Mouse (Mus musculus): ENCODE results near the gene Acadm. TPM values are rescaled to one million over a fixed set of nuclear protein-coding genes. Genes with fewer than 3 reads are reported as not detected.

Acadm gene
- polyA plus RNA-seq, 1 experiment from 2014 or later: 68.9 TPM

DNA sequence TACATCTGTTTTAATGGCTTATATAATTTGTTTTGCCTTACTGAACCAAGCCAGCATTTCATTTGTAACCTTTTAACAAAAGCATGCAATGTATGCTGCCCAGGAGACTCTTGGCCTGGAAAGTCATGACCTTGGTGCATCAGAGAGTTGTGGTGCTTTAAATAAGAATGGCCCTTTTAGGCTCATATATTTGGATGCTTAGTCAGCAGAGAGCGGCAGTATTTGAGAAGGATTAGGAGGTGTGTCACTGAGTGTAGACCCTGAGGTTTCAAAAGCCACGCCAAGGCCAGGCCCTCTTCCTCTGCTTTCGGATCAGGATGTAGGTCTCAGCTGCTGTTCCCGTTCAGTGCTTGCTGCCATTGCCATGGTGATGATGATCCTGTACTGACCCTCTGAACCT, 25.0 kb upstream of the Acadm start:
- ATAC-seq (replicated peaks; ENCODE audit: low FRiP score) (no peak), DNase-seq (ENCODE audit: low spot score) (no peak)
- H3K27me3 ChIP-seq (replicated peaks; ENCODE audit: control insufficient read depth, insufficient read depth, low read length): peaks cover 25% of the 10 kb centered on the region
- H3K36me3 ChIP-seq (ENCODE audit: control insufficient read depth, insufficient read depth, low read length): no peaks in the 10 kb centered on the region
- H3K9ac ChIP-seq (ENCODE audit: low read depth, low read length): no peak overlapping the region
- no peak overlapping the region for H3K27ac ChIP-seq (ENCODE audit: low read depth, low read length)
- 0 out of 2 replicates have a peak, but pooled peaks cover 3% of the 10 kb centered on the region for H3K4me1 ChIP-seq (replicated peaks; ENCODE audit: control insufficient read depth, insufficient read depth, low read length)
- H3K4me2 ChIP-seq: no peak overlapping the region
- H3K9me3 ChIP-seq (ENCODE audit: control insufficient read depth, low read length): no peaks in the 10 kb centered on the region
- H3K4me3 ChIP-seq (ENCODE audit: low read depth, low read length): no peak overlapping the region
- 86% methylated on average over 4 of the region's 4 CpGs for WGBS

GRCm38 (mm10) chr3:153968549-153968948, 24.1 kb upstream of the Acadm start:
- no peak overlapping the region for H3K4me2 ChIP-seq
- no peaks in the 10 kb centered on the region for H3K36me3 ChIP-seq (ENCODE audit: control insufficient read depth, insufficient read depth, low read length)
- 50% methylated on average over 4 of the region's 4 CpGs for WGBS
- no peak overlapping the region for H3K9ac ChIP-seq (ENCODE audit: low read depth, low read length)
- peak; percentile 49; the same call in 1 of the 2 replicates for ATAC-seq (replicated peaks; ENCODE audit: low FRiP score)
- 0 out of 2 replicates have a peak, but pooled peaks cover 3% of the 10 kb centered on the region for H3K4me1 ChIP-seq (replicated peaks; ENCODE audit: control insufficient read depth, insufficient read depth, low read length)
- H3K4me3 ChIP-seq (ENCODE audit: low read depth, low read length): no peak overlapping the region
- peaks cover 16% of the 10 kb centered on the region for H3K27me3 ChIP-seq (replicated peaks; ENCODE audit: control insufficient read depth, insufficient read depth, low read length)
- no peak overlapping the region for H3K27ac ChIP-seq (ENCODE audit: low read depth, low read length)
- no peaks in the 10 kb centered on the region for H3K9me3 ChIP-seq (ENCODE audit: control insufficient read depth, low read length)
- no peak for DNase-seq (ENCODE audit: low spot score)

GRCm38 (mm10) chr3:153967447-153967846, 23.0 kb upstream of the Acadm start:
- H3K9ac ChIP-seq (ENCODE audit: low read depth, low read length): no peak overlapping the region
- WGBS: 64% methylated on average over 5 of the region's 5 CpGs
- H3K4me1 ChIP-seq (replicated peaks; ENCODE audit: control insufficient read depth, insufficient read depth, low read length): no peaks in the 10 kb centered on the region
- no peak overlapping the region for H3K27ac ChIP-seq (ENCODE audit: low read depth, low read length)
- DNase-seq (ENCODE audit: low spot score): no peak
- ATAC-seq (replicated peaks; ENCODE audit: low FRiP score): no peak
- no peaks in the 10 kb centered on the region for H3K36me3 ChIP-seq (ENCODE audit: control insufficient read depth, insufficient read depth, low read length)
- peaks cover 5% of the 10 kb centered on the region for H3K27me3 ChIP-seq (replicated peaks; ENCODE audit: control insufficient read depth, insufficient read depth, low read length)
- no peak overlapping the region for H3K4me3 ChIP-seq (ENCODE audit: low read depth, low read length)
- no peak overlapping the region for H3K4me2 ChIP-seq
- no peaks in the 10 kb centered on the region for H3K9me3 ChIP-seq (ENCODE audit: control insufficient read depth, low read length)

GRCm38 (mm10) chr3:153961632-153962389, 17.4 kb upstream of the Acadm start:
- no peak overlapping the region for H3K27ac ChIP-seq (ENCODE audit: low read depth, low read length)
- H3K4me1 ChIP-seq (replicated peaks; ENCODE audit: control insufficient read depth, insufficient read depth, low read length): no peaks in the 10 kb centered on the region
- no peak overlapping the region for H3K4me3 ChIP-seq (ENCODE audit: low read depth, low read length)
- H3K9me3 ChIP-seq (ENCODE audit: control insufficient read depth, low read length): no peaks in the 10 kb centered on the region
- DNase-seq (ENCODE audit: low spot score): no peak
- H3K9ac ChIP-seq (ENCODE audit: low read depth, low read length): no peak overlapping the region
- WGBS: 66% methylated on average over 6 of the region's 6 CpGs
- ATAC-seq (replicated peaks; ENCODE audit: low FRiP score): no peak
- no peaks in the 10 kb centered on the region for H3K36me3 ChIP-seq (ENCODE audit: control insufficient read depth, insufficient read depth, low read length)
- no peak overlapping the region for H3K4me2 ChIP-seq
- no peaks in the 10 kb centered on the region for H3K27me3 ChIP-seq (replicated peaks; ENCODE audit: control insufficient read depth, insufficient read depth, low read length)

DNA sequence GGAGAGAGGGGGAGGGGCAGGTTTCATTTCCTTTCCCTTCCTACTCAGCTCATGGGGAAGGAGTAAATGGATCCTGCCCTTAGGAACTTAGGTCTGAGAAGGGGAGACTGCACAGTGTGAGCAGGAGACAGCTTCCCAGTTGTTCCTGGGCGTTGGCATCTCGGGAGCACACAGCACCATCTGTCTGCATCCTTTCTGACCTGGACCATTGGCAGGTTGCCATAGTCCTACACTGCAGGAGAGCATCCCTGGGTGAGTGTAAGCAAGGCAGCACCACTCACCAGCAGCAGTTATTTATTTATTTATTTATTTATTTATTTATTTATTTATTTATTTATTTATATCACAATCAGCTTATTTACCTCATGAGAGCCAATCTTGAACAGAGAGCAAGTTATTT, 16.5 kb upstream of the Acadm start:
- no peak overlapping the region for H3K4me3 ChIP-seq (ENCODE audit: low read depth, low read length)
- H3K9ac ChIP-seq (ENCODE audit: low read depth, low read length): no peak overlapping the region
- no peak for DNase-seq (ENCODE audit: low spot score)
- no peaks in the 10 kb centered on the region for H3K4me1 ChIP-seq (replicated peaks; ENCODE audit: control insufficient read depth, insufficient read depth, low read length)
- no peak overlapping the region for H3K27ac ChIP-seq (ENCODE audit: low read depth, low read length)
- no peaks in the 10 kb centered on the region for H3K9me3 ChIP-seq (ENCODE audit: control insufficient read depth, low read length)
- ATAC-seq (replicated peaks; ENCODE audit: low FRiP score): 0 out of 2 replicates have a peak, but pooled peaks have one; percentile 18
- H3K27me3 ChIP-seq (replicated peaks; ENCODE audit: control insufficient read depth, insufficient read depth, low read length): no peaks in the 10 kb centered on the region
- no peak overlapping the region for H3K4me2 ChIP-seq
- H3K36me3 ChIP-seq (ENCODE audit: control insufficient read depth, insufficient read depth, low read length): no peaks in the 10 kb centered on the region
- 84% methylated on average over 2 of the region's 2 CpGs for WGBS

DNA sequence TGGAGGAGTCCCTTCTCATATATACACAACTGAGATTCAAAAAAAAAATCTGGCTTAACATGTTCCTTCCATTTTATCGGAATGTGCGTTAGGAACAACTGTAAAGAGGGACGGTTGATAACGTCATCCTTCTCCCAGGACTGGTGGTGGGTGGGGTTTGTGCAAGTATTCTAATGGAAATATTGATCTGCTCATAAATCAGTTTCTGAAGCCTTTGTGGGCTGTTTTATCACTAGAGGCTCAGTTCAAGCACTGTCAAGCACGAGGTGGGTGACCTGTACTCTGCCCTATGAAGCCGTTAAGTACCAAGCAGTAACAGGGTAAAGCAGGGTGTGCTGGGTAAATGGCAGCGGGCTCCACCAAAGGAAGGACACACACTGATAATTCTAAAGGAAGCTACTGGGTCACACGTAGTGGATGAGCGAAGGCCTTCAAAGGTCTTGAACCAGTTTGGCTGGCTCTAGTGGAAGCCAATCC, 15.3 kb upstream of the Acadm start:
- DNase-seq (ENCODE audit: low spot score) (no peak), ATAC-seq (replicated peaks; ENCODE audit: low FRiP score) (no peak)
- Histone ChIP-seq H3K4me2 (no peak overlapping the region), H3K27me3 (replicated peaks; ENCODE audit: control insufficient read depth, insufficient read depth, low read length) (no peaks in the 10 kb centered on the region), H3K4me1 (replicated peaks; ENCODE audit: control insufficient read depth, insufficient read depth, low read length) (no peaks in the 10 kb centered on the region), H3K9me3 (ENCODE audit: control insufficient read depth, low read length) (no peaks in the 10 kb centered on the region), H3K36me3 (ENCODE audit: control insufficient read depth, insufficient read depth, low read length) (no peaks in the 10 kb centered on the region), H3K27ac (ENCODE audit: low read depth, low read length) (no peak overlapping the region), H3K9ac (ENCODE audit: low read depth, low read length) (no peak overlapping the region), H3K4me3 (ENCODE audit: low read depth, low read length) (no peak overlapping the region)
- WGBS: 76% methylated on average over 9 of the region's 9 CpGs

- Histone ChIP-seq H3K9ac (ENCODE audit: low read depth, low read length) (no peak overlapping the region), H3K4me2 (no peak overlapping the region), H3K27me3 (replicated peaks; ENCODE audit: control insufficient read depth, insufficient read depth, low read length) (no peaks in the 10 kb centered on the region), H3K36me3 (ENCODE audit: control insufficient read depth, insufficient read depth, low read length) (no peaks in the 10 kb centered on the region), H3K9me3 (ENCODE audit: control insufficient read depth, low read length) (no peaks in the 10 kb centered on the region), H3K4me3 (ENCODE audit: low read depth, low read length) (no peak overlapping the region), H3K27ac (ENCODE audit: low read depth, low read length) (no peak overlapping the region), H3K4me1 (replicated peaks; ENCODE audit: control insufficient read depth, insufficient read depth, low read length) (no peaks in the 10 kb centered on the region)
- WGBS: 83% methylated on average over 1 of the region's 1 CpGs
- DNase-seq (ENCODE audit: low spot score): no peak
- 0 out of 2 replicates have a peak, but pooled peaks have one; percentile 4 for ATAC-seq (replicated peaks; ENCODE audit: low FRiP score)
Measured at GRCm38 (mm10) chr3:153959035-153959730, 14.8 kb upstream of the Acadm start.

DNA sequence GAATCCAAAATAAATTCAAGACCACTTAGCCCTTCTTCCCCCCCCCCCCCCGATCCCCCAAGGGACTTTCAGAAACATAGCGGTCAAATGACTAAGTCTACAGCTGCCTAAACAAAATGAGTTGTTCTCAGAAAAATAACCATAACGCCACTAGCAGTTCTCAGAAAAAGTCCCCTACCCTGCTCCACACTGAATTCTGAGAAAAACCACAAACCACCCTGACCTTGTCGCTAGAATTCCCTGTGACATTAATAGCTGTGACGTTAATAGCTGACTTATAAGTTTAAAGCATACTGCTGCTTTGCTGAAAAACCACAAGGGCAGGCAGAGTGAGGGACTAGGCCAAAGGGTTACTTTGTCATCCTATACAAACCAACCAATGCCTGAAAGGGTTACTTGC, 13.5 kb upstream of the Acadm start:
- Histone ChIP-seq H3K36me3 (ENCODE audit: control insufficient read depth, insufficient read depth, low read length) (no peaks in the 10 kb centered on the region), H3K27ac (ENCODE audit: low read depth, low read length) (no peak overlapping the region), H3K4me3 (ENCODE audit: low read depth, low read length) (no peak overlapping the region), H3K4me1 (replicated peaks; ENCODE audit: control insufficient read depth, insufficient read depth, low read length) (no peaks in the 10 kb centered on the region), H3K27me3 (replicated peaks; ENCODE audit: control insufficient read depth, insufficient read depth, low read length) (no peaks in the 10 kb centered on the region), H3K4me2 (no peak overlapping the region), H3K9me3 (ENCODE audit: control insufficient read depth, low read length) (no peaks in the 10 kb centered on the region), H3K9ac (ENCODE audit: low read depth, low read length) (no peak overlapping the region)
- ATAC-seq (replicated peaks; ENCODE audit: low FRiP score): no peak
- no peak for DNase-seq (ENCODE audit: low spot score)
- WGBS: 60% methylated on average over 5 of the region's 5 CpGs

Data from liver, embryonic 11.5 days (tissue).